Mouse (Mus musculus) inflammation-experienced regulatory T-cells (primary cell): ENCODE results near the gene Ociad2. TPM values are rescaled to one million over a fixed set of nuclear protein-coding genes. Genes with fewer than 3 reads are reported as not detected.

ENCODE experiments used
- polyA plus RNA-seq, 2 experiments: library from polyadenylated mRNA; unstranded; fragments of 100-300 nt; shearing (Covaris generic); gene quantifications; one replicate each; pipeline ENCODE4 v1.2.1; 2017

Ociad2 gene
- polyA plus RNA-seq = under 1 TPM; 0.47 to 0.81 TPM

DNA sequence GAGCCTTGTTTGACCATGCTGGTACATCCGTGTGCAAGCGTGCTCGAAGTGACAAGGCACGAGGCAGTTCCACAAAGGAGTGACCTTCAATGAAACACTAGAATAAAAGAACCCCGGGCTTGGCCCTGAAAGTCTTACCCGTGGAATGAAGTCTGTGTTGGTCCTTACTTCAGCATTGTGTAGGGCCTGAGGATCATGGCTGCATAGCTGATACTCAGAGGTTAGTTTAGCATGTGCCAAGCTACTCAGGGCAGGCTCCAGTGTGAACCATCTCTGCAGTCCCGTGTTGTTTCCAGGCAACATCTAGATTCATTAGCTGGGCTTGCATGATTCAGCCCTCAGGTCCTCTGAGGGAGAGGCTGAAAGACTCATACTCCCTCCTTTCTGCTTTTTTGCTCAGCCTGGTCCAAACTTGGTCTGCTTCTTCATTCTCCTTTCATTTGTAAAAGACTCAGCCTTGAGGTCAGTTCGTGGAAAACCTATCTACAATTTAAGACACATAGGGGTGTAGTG lies at the start of gene Ociad2:
Gene Ociad2 (minus strand): TSS at position 306 of the 513 bp plus-strand sequence.

DNA sequence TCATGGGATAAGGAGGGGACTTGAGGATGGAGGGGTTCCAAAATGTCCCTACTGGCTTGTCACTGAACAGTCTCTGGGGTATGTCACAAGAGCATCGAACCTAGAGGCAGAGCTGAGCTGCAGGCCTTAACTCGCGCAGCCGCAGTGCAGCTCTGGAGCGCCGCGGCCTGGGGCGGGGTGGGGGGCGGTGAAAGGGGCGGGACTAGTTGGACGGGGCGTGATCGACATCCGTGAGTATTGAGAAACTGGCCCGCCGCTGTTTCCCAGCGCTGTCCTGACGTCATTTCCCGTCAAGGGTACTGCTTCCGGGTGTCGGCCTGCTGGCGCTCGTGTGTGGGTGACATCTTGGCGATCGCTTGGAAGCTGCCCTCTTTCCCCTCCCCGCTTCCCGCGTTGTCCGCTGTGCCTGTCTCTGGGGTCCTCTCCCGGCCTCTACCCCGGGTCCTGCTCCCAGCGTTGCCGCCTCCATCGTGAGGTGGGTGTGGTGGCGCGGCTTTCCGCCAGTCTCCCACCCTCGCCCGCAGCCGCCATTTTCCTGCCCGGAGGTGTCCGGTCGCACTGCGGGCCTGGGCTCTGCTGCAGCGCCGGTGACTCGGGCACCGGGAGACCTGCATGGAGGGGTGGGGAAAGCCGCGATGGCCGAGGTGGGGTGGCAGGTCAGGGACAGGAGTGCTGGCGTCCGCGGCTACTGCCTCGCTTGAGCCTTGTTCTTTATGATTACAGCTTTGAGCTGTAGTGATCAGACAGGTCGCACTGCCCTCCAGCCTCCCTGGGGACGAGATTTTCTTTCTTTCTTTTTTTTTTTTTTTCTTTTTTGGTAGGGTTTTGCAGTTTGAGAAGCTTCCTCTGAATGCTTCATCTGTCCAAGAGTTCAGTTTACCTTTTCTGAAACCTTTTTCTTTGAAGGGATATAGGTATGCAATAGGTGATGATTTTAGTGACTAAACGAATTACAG lies 48.0 kb downstream of the Ociad2 start, which contains the start of gene Ociad1:
Gene Ociad1 (plus strand): TSS at position 283 of the 956 bp plus-strand sequence.

Other genes with a start within 250 kb of the Ociad2 start
- gene Fryl, start 84.4 kb downstream of the Ociad2 start, polyA plus RNA-seq = 10 to 100 TPM; 65.0 to 97.4 TPM
- 100 to 1,000 TPM; 264 to 276 TPM for gene Ociad1, start 48.2 kb downstream of the Ociad2 start, polyA plus RNA-seq
- under 1 TPM; 0.06 to 0.92 TPM for gene Cwh43, start 65.0 kb upstream of the Ociad2 start, polyA plus RNA-seq
- 10 to 100 TPM; 17.6 to 20.1 TPM for gene Dcun1d4, start 140.0 kb upstream of the Ociad2 start, polyA plus RNA-seq